Mouse (Mus musculus): ENCODE measurements around the gene Fam183b. TPM values are rescaled to one million over a fixed set of nuclear protein-coding genes. Genes with fewer than 3 reads are reported as not detected.

The Fam183b gene
- polyA plus RNA-seq, 1 experiment from 2014 or later = not detected

Other genes starting within 250 kb of the Fam183b start
- gene Olfr328, start 246.3 kb downstream of the Fam183b start, polyA plus RNA-seq (2014; fragmentation: Nextera tagmentation; extraction: Ambion mirVana) = 0.09 TPM in 1 of 2 replicates, not detected in the other
- gene Olfr224, start 231.4 kb downstream of the Fam183b start, polyA plus RNA-seq (2014; fragmentation: Nextera tagmentation; extraction: Ambion mirVana) = not detected in 2 replicates
- not detected in 2 replicates for gene Olfr325, start 224.2 kb downstream of the Fam183b start, polyA plus RNA-seq (2014; fragmentation: Nextera tagmentation; extraction: Ambion mirVana)
- gene Olfr324, start 206.8 kb downstream of the Fam183b start, polyA plus RNA-seq (2014; fragmentation: Nextera tagmentation; extraction: Ambion mirVana) = not detected in 2 replicates
- gene 2210407C18Rik, start 185.9 kb downstream of the Fam183b start, polyA plus RNA-seq (2014; fragmentation: Nextera tagmentation; extraction: Ambion mirVana) = not detected in 2 replicates
- gene Olfr323, start 171.5 kb downstream of the Fam183b start, polyA plus RNA-seq (2014; fragmentation: Nextera tagmentation; extraction: Ambion mirVana) = not detected in 2 replicates
- gene Trim58, start 161.5 kb downstream of the Fam183b start, polyA plus RNA-seq (2014; fragmentation: Nextera tagmentation; extraction: Ambion mirVana) = 0.08 and 0.38 TPM in 2 replicates
- gene Olfr322, start 143.2 kb downstream of the Fam183b start, polyA plus RNA-seq (2014; fragmentation: Nextera tagmentation; extraction: Ambion mirVana) = not detected in 2 replicates
- gene Olfr320, start 120.9 kb downstream of the Fam183b start, polyA plus RNA-seq (2014; fragmentation: Nextera tagmentation; extraction: Ambion mirVana) = not detected in 2 replicates
- gene Olfr319, start 102.8 kb downstream of the Fam183b start, polyA plus RNA-seq (2014; fragmentation: Nextera tagmentation; extraction: Ambion mirVana) = not detected in 2 replicates
- not detected in 2 replicates for gene Olfr318, start 77.9 kb downstream of the Fam183b start, polyA plus RNA-seq (2014; fragmentation: Nextera tagmentation; extraction: Ambion mirVana)
- gene Olfr317, start 62.7 kb downstream of the Fam183b start, polyA plus RNA-seq (2014; fragmentation: Nextera tagmentation; extraction: Ambion mirVana) = 0.07 TPM in 1 of 2 replicates, not detected in the other
- not detected in 2 replicates for gene Olfr316, start 49.2 kb downstream of the Fam183b start, polyA plus RNA-seq (2014; fragmentation: Nextera tagmentation; extraction: Ambion mirVana)
- not detected in 2 replicates for gene Olfr315, start 28.8 kb downstream of the Fam183b start, polyA plus RNA-seq (2014; fragmentation: Nextera tagmentation; extraction: Ambion mirVana)
- gene Olfr314, start 19.0 kb downstream of the Fam183b start, polyA plus RNA-seq (2014; fragmentation: Nextera tagmentation; extraction: Ambion mirVana) = not detected in 2 replicates
- not detected in 2 replicates for gene Olfr313, start 13.0 kb upstream of the Fam183b start, polyA plus RNA-seq (2014; fragmentation: Nextera tagmentation; extraction: Ambion mirVana)
- gene Olfr312, start 27.3 kb upstream of the Fam183b start, polyA plus RNA-seq (2014; fragmentation: Nextera tagmentation; extraction: Ambion mirVana) = not detected in 2 replicates
- not detected in 2 replicates for gene Olfr311, start 37.3 kb upstream of the Fam183b start, polyA plus RNA-seq (2014; fragmentation: Nextera tagmentation; extraction: Ambion mirVana)
- 12.0 and 15.2 TPM in 2 replicates for gene Gm12258, start 45.2 kb upstream of the Fam183b start, polyA plus RNA-seq (2014; fragmentation: Nextera tagmentation; extraction: Ambion mirVana)
- gene 2810021J22Rik, start 65.3 kb upstream of the Fam183b start, polyA plus RNA-seq (2014; fragmentation: Nextera tagmentation; extraction: Ambion mirVana) = 9.4 and 10.4 TPM in 2 replicates
- gene Zfp39, start 102.3 kb upstream of the Fam183b start, polyA plus RNA-seq (2014; fragmentation: Nextera tagmentation; extraction: Ambion mirVana) = 8.7 and 11.1 TPM in 2 replicates
- gene Btnl10, start 115.9 kb upstream of the Fam183b start, polyA plus RNA-seq (2014; fragmentation: Nextera tagmentation; extraction: Ambion mirVana) = not detected in 2 replicates
- 269 and 275 TPM in 2 replicates for gene Rnf187, start 137.0 kb upstream of the Fam183b start, polyA plus RNA-seq (2014; fragmentation: Nextera tagmentation; extraction: Ambion mirVana)
- 8.8 and 11.1 TPM in 2 replicates for gene Hist3h2ba, start 147.0 kb upstream of the Fam183b start, polyA plus RNA-seq (2014; fragmentation: Nextera tagmentation; extraction: Ambion mirVana)
- 17.9 and 19.2 TPM in 2 replicates for gene Hist3h2a, start 152.7 kb upstream of the Fam183b start, polyA plus RNA-seq (2014; fragmentation: Nextera tagmentation; extraction: Ambion mirVana)
- 0.25 and 0.27 TPM in 2 replicates for gene Trim17, start 152.7 kb upstream of the Fam183b start, polyA plus RNA-seq (2014; fragmentation: Nextera tagmentation; extraction: Ambion mirVana)
- gene Trim11, start 176.1 kb upstream of the Fam183b start, polyA plus RNA-seq (2014; fragmentation: Nextera tagmentation; extraction: Ambion mirVana) = 19.0 and 20.5 TPM in 2 replicates